Mouse (Mus musculus) spleen, adult 2 months (tissue): Measurements from ENCODE around the gene Ugt2b5.

ENCODE experiments used
- CTCF ChIP-seq: fragments of 200-500 bp; IDR thresholded peaks from 2 replicates; pipeline ENCODE4 v1.5.1; 2011; ENCODE audit warnings: mild to moderate bottlenecking, inconsistent platforms; ENCODE audit not compliant: insufficient read depth, insufficient read length, insufficient replicate concordance; ENCODE audit errors: extremely low read depth
- POLR2A ChIP-seq: fragments of 200-500 bp; IDR thresholded peaks from 2 replicates; pipeline ENCODE4 v1.6.1; 2011; ENCODE audit warnings: low read depth, low read length, inconsistent platforms

GRCm38 (mm10) chr5:87086269-87086668, 53.8 kb downstream of the Ugt2b5 start:
- no peak for TF ChIP-seq CTCF
- no peak for TF ChIP-seq POLR2A
